Mouse (Mus musculus) bone marrow, adult 2 months (tissue): Measurements from ENCODE around the gene Dctpp1. TPM values are rescaled to one million over a fixed set of nuclear protein-coding genes. Genes with fewer than 3 reads are reported as not detected.
A peak's percentile ranks its signal among the peaks of the same experiment; 100 is the strongest.

Experiments
- H3K27ac ChIP-seq: fragments of 200-500 bp; 2 replicates; pipeline ENCODE4 v1.5.1; 2012; ENCODE audit warnings: low read depth, mild to moderate bottlenecking, control low read depth, inconsistent platforms, low read length; ENCODE audit not compliant: control insufficient read depth, poor library complexity, insufficient read depth
- H3K4me1 ChIP-seq: fragments of 200-500 bp; 2 replicates; pipeline ENCODE4 v1.6.1; 2011; ENCODE audit warnings: low read length; ENCODE audit not compliant: control insufficient read depth, insufficient read depth
- H3K4me3 ChIP-seq: fragments of 200-500 bp; replicated peaks from 2 replicates; pipeline ENCODE3; 2011; ENCODE audit warnings: mild to moderate bottlenecking, low read depth, low read length, control low read depth; ENCODE audit not compliant: control insufficient read depth
- CTCF ChIP-seq: fragments of 200-500 bp; IDR thresholded peaks from 2 replicates; pipeline ENCODE4 v1.5.1; 2011; ENCODE audit warnings: low read length, control low read depth; ENCODE audit not compliant: control insufficient read depth, insufficient read depth
- POLR2A ChIP-seq: fragments of 200-500 bp; IDR thresholded peaks from 2 replicates; pipeline ENCODE4 v1.6.1; 2011; ENCODE audit warnings: low read depth, mild to moderate bottlenecking, control low read depth, low read length, borderline replicate concordance; ENCODE audit not compliant: control insufficient read depth
- WGBS: fragments of 180-500 bp; shearing (Covaris S2); methylation state at CpG from one replicate; pipeline ENCODE4 v1.1.7; 2018; 5-methylcytosine and 5-hydroxymethylcytosine counted together
- polyA plus RNA-seq: library from polyadenylated mRNA; stranded (reverse); fragments of >200 nt; gene quantifications from 2 replicates; pipeline ENCODE4 v1.2.4, GENCODE M21; 2011; ENCODE audit warnings: low replicate concordance; ENCODE audit not compliant: missing spikeins, insufficient read depth, insufficient read length

The Dctpp1 gene
- polyA plus RNA-seq, 1 experiment: 50.6 TPM

DNA sequence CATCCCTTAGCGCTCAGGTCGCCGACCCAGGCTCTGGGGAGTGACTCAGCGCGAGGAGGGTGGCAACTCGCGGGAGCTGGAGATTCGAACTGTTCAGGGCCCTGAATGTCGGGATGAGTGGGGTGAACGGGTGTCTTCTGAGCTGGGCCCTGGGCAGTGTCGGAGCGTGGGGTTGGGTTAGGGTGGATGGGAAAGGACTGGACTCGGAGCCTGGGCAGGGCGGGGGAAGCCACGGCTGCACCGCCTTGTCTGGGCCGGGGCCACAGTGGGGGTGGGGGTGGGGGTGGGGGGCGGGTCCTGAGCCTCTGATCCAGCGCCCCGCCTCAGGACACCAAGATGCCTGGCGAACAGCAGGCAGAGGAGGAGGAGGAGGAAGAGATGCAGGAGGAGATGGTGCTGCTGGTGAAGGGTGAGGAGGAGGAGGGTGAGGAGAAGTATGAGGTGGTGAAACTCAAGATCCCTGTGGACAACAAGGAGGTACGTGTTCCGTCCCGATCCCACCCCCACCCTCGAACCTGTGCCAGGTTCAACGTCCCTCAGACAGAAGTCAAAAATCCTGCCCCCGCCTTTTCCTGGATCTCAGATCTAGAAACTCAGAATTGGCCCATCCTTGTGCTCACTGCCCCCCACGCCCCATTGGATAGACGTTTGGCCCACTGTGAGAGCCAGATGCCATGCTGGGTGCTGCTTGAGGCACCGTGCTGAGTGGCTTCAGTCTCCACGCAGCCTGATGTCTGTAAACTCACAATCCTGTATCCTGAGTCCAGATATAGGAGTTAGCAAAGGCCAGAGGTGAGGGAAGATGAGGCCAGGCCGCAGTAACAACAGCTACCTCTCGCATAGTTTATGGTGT, 15.6 kb downstream of the Dctpp1 start:
- peak overlapping the region; percentile 86 for H3K4me3 ChIP-seq
- TF ChIP-seq CTCF (no peak), POLR2A (no peak)
- 10% methylated on average over 32 of the region's 33 CpGs for WGBS
- H3K27ac ChIP-seq: peak overlapping the region; percentile 78
- H3K4me1 ChIP-seq: no peaks in the 10 kb centered on the region; the same call in 1 of the 2 replicates

DNA sequence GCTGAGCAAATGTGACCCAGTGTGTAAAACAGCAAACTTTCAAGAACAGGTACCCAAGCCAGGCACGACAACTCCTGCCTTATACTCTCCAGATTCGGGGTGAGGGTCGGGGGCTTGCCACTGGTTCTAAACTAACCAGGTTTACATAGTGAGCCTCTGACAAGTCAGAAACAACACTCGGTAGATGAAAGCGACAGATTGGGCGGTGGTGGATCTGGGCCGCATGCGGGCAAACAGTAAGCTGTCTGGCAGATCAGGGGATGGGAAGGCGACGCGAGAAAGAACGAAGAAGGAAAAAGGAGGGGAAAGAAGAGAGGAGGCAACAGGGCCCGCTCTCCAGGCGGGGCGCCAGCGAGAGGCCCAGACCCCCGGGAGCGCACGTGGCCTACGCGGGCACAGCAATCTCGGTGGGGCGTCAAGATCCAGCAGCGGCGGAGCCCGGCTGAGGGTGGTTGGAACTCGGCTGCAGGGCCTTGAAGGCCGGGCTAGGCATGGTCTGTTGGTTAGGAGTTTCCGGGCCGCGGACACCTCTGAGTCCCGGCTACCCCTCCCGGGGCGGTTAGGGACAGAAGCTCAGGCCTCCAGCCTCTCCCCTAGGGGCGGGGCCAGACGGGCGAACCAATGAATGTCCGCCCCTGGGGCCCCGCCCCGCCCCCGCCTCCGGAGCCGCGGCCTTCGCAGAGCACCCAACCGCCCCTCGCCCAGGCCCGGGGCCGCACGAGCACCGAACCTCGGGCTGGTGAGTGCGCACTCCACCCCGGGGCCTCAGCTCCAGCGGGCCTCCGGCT, 16.4 kb downstream of the Dctpp1 start, which contains the start of gene Zfp771:
Gene Zfp771 (plus strand): TSS at position 405 of the 788 bp plus-strand sequence.
- WGBS: 2% methylated on average over 54 of the region's 56 CpGs
- peak within 1 kb of the TSS; percentile 86 for H3K4me3 ChIP-seq
- peak within 1 kb of the TSS; percentile 90 for H3K27ac ChIP-seq
- no peak for TF ChIP-seq CTCF
- TF ChIP-seq POLR2A: peak; percentile 74; the same call in 1 of the 2 replicates
- H3K4me1 ChIP-seq: no peaks in the 10 kb centered on the region; the same call in 1 of the 2 replicates

DNA sequence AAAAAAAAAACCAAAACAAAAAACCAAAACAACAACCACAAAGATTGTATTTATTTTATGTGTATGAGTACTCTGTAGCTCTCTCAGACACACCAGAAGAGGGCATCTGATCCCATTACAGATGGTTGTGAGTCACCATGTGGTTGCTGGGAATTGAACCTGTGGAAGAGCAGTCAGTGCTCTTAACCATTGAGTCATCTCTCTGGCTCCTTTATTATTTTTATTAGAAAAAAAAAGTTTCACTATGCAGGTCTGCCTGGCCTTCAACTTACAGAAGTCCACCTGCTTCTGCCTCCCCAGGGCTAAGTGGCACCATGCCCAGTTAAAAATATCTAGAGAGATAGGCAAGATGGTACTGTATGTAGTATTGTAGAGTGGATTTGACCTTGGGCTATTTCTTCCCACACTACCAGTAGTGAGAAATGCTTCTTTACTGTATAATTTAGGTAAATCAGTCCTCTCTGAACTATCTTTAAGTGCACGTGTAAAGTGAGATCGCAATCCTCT, 17.1 kb downstream of the Dctpp1 start:
- Histone ChIP-seq H3K4me1 (no peaks in the 10 kb centered on the region; the same call in 1 of the 2 replicates), H3K4me3 (no peak overlapping the region), H3K27ac (peak overlapping the region; percentile 90)
- WGBS: 45% methylated on average over 2 of the region's 2 CpGs
- TF ChIP-seq CTCF: no peak
- no peak for TF ChIP-seq POLR2A

DNA sequence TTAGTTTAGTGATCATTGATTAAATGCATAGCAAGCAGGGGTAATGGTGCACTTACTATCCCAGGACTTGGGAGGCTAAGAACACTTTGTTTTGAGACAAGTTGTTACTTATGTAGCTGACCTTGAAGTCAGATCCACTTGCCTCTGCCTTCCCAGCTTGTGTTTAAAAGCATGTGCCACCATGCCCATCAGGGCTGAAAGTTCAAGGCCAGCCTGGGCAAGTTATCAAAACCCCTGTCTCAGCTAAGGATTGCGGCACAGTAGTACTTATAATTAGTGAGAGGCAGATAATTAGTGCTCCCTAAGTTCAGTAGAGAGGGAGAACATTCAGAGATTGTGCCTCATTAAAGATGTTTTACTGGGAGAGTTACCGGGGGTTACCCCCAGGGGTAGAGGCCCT, 25.7 kb downstream of the Dctpp1 start:
- WGBS: 93% methylated on average over 2 of the region's 2 CpGs
- TF ChIP-seq CTCF: no peak
- no peak for TF ChIP-seq POLR2A

DNA sequence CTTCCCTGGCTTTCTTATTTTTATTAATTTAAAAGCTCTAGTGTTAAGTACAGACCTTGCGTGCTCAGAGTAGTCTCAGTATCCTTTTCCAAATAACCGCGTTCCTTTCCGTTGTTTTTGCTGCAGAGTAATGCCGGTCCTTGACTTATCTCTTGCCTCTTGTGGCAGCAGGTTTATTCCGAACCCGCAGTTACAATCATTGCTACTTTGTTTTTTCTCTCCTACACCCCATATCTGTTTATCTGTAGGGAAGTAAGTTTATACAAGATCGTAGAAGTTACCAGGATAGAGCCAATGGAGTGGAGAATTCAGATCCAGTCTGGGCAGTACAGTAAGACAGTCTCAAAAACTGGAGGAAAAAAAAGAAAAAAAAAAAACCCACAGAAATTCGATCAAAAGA, 26.7 kb downstream of the Dctpp1 start:
- 3% methylated on average over 9 of the region's 9 CpGs for WGBS

More for the DNA sequence above, 25.7 kb downstream of the Dctpp1 start:
- Histone ChIP-seq H3K27ac (no peak overlapping the region), H3K4me1 (no peaks in the 10 kb centered on the region), H3K4me3 (no peak overlapping the region)

DNA sequence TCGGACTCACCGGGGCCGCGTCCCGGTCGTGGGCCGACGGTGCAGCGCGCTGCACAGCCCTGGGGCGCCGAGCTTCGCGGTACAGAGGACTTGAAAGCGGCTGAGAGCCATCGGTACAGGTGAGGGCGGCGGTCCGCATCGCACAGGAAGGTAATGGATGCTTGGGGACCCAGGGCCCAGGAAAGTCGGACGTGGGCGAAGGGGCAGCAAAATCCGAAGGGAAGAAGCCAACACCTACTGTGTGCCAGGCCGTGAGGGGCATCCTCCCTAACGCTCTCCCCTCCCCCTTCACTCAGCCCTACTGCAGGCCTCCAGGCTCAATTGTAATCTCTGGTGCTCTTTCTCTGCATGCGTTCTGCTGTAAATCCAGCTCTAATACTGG, 27.1 kb downstream of the Dctpp1 start:
- peak overlapping the region; percentile 89 for H3K27ac ChIP-seq
- no peak for TF ChIP-seq POLR2A
- TF ChIP-seq CTCF: peak; percentile 7; the same call in 1 of the 2 replicates
- peak overlapping the region; percentile 68 for H3K4me3 ChIP-seq
- WGBS: under 1% methylated on average over 27 of the region's 27 CpGs
- no peaks in the 10 kb centered on the region for H3K4me1 ChIP-seq

More for the DNA sequence above, 26.7 kb downstream of the Dctpp1 start:
- H3K4me1 ChIP-seq: no peaks in the 10 kb centered on the region
- no peak overlapping the region; the same call in 1 of the 2 replicates for H3K27ac ChIP-seq
- H3K4me3 ChIP-seq: no peak overlapping the region
- TF ChIP-seq POLR2A: no peak
- TF ChIP-seq CTCF: no peak

DNA sequence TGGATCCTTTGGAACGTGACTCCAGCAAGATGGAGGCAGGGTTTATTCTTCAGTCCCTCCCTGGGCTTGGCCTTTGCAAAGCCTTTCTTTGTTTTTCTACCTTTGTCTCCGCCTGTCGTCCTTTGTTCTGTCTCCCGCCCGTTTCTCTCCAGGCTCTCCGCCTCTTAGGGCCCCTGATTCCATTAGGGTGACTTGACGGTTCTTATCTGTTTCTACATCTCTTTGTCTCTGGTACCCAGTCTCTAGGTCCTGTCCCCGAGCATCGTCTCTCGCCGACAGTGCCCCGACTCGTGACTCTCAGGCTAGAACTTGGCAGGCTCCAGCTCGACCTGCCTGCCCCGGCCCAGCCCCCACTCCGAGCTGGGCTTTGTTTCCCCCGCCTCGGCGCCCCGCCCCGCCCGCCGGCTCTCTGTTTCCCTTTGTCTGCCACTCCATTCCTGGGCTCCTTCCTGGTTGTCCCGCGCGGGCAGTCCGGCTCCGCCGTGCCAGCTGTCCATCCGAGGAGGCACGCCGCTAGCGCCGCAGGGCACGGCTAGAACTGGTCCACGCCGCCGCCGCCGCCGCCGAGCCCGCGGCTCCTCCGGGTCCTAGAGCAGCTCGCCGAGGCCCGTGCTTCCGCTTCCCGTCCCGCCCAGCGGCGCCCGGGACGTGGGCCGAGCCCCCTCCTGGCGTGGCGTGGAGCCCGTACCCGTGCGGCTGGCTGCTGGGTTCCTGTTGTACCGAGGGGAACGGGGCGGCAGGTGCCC, 27.7 kb downstream of the Dctpp1 start, which contains the start of the genes Zfp553 and Sept1:
Gene Zfp553 (plus strand): TSS at position 440 of the 746 bp plus-strand sequence.
Gene Sept1 (minus strand): TSS at position 509 of the 746 bp plus-strand sequence.
- Histone ChIP-seq H3K27ac (peak within 1 kb of the TSS; percentile 89), H3K4me3 (peak within 1 kb of the TSS; percentile 68), H3K4me1 (no peaks in the 10 kb centered on the region)
- under 1% methylated on average over 64 of the region's 64 CpGs for WGBS
- TF ChIP-seq CTCF (no peak), POLR2A (peak; percentile 37; the same call in 1 of the 2 replicates)
